Mouse (Mus musculus): ENCODE results near the gene Cask.

The Cask gene

DNA sequence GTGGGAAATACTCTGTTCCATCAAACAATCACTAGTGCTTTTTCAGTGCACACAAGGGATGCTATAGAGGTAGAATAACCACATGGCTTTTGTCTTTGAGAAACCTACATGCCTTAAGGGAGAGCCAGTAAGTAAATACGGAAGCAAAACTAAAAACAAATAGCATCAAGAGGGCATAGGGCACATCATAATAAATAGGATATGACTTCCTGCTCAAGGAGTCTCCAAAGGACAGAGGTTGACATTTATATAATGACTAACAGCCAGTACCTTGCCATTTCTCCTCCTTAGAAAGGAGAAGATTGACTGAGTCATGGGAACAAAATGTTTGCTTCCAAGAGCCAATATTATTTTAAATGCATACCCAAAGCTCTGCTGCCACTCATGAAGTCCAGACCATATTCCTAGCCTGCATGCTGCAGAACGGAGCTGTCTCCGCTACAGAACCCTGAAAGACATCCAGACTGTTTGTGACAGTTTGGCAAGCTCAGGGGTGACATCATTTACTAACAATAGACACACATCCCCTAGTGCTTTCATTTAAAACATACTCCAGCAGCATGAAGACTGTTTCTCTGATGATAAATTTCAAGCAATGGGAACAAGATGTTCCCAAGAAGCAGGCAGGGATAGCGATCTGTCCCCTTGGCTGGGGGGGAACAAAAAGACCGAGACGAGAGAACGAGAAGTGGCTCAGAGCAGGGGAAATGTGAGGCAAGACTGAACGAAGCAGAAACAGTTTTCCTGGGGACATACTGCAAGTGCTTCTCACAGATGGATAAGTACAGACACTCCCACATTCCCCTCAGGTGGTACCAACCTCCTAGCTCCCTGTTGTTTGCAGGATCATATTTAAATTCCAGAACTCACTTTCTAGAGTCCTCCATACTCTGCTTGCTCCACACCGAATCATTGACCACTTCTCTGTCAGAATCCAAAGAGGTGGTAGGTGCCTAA is 381.7 kb downstream of the Cask start:
- DNase-seq (ENCODE audit: low read depth, low spot score) = no peak

DNA sequence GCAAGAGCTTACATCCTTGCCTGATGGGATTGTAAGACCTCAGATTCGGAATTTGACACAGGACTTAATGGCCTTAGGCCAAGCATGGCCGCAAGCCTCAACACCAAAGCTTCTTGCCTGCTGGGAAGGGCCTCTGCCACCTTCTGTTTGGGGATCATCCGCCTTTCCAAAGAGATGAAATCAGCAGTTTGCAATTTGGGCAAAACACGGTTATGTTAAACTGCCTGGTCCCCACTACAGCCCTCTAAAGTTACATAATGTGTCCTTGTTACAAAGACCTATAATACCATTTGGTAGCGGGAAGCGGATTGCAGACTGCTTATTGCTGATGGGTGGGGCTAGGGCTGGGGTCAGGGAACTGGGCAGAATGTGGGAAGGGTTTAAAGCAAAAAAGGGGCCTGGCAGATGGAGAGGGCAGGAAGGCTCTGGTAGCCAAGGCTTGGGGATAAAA is 384.0 kb downstream of the Cask start:
- no peak for DNase-seq (ENCODE audit: low read depth, low spot score)

Data from CD4-positive helper T cell, adult 2 months (primary cell).